ENCODE assay signal across 24 mouse cellular contexts in genomic region chr13:91156949-91157348, GRCm38 (mm10).
"Had no signal": no experiment of that assay in that cellular context is flagged by ENCODE, and none has a peak within 500 bp of the region (broad histone marks: within the 10 kb centered on the region; RNA-seq: fewer than 3 reads in every experiment).

No protein-coding gene starts in this region.

- DNase-seq: forebrain, postnatal 0 days; gastrocnemius, postnatal 14 days; gastrocnemius, postnatal 36 days; heart, adult 2 months; heart, postnatal 14 days; heart, postnatal 4 days; kidney, adult 11 months; kidney, adult 8-10 months; kidney, postnatal 10 days; kidney, postnatal 25 days; kidney, postnatal 4 days had no signal

- H3K9me3 ChIP-seq: heart, embryonic 13.5 days; heart, embryonic 15.5 days; hindbrain, embryonic 10.5 days; hindbrain, embryonic 12.5 days; limb, embryonic 10.5 days; limb, embryonic 12.5 days had no signal

- H3K27me3 ChIP-seq: heart, embryonic 13.5 days; heart, embryonic 15.5 days; hindbrain, embryonic 12.5 days; limb, embryonic 12.5 days had no signal

- H3K4me2 ChIP-seq: heart, embryonic 11.5 days; heart, embryonic 13.5 days; heart, embryonic 15.5 days; hindbrain, embryonic 12.5 days; hindbrain, embryonic 14.5 days; limb, embryonic 12.5 days had no signal

- ATAC-seq: forebrain, postnatal 0 days; hindbrain, embryonic 16.5 days; inflammation-experienced regulatory T-cells, adult 6 months had no signal

- H3K9ac ChIP-seq: forebrain, postnatal 0 days; heart, embryonic 13.5 days; heart, embryonic 15.5 days; hindbrain, embryonic 12.5 days; hindbrain, embryonic 14.5 days; limb, embryonic 12.5 days; liver, embryonic 14.5 days had no signal

- H3K27ac ChIP-seq: heart, adult 2 months; heart, embryonic 13.5 days; heart, embryonic 15.5 days; hindbrain, embryonic 10.5 days; hindbrain, embryonic 12.5 days; hindbrain, embryonic 14.5 days; layer of hippocampus, adult 2 months; left cerebral cortex, adult 2 months; limb, embryonic 10.5 days; limb, embryonic 12.5 days; liver, embryonic 14.5 days had no signal

- H3K4me3 ChIP-seq: heart, adult 2 months; heart, embryonic 13.5 days; heart, embryonic 15.5 days; hindbrain, embryonic 10.5 days; hindbrain, embryonic 12.5 days; layer of hippocampus, adult 2 months; left cerebral cortex, adult 2 months; limb, embryonic 10.5 days; limb, embryonic 12.5 days had no signal

- H3K36me3 ChIP-seq: heart, embryonic 13.5 days; heart, embryonic 15.5 days; hindbrain, embryonic 10.5 days; hindbrain, embryonic 12.5 days; limb, embryonic 10.5 days; limb, embryonic 12.5 days had no signal

- H3K4me1 ChIP-seq: heart, embryonic 13.5 days; heart, embryonic 15.5 days; hindbrain, embryonic 10.5 days; hindbrain, embryonic 12.5 days; limb, embryonic 12.5 days had no signal
